Mouse (Mus musculus): ENCODE data around the gene Rora. TPM values are rescaled to one million over a fixed set of nuclear protein-coding genes. Genes with fewer than 3 reads are reported as not detected.

The Rora gene
- polyA plus RNA-seq, 1 experiment from 2014 or later: 9.4 TPM

DNA sequence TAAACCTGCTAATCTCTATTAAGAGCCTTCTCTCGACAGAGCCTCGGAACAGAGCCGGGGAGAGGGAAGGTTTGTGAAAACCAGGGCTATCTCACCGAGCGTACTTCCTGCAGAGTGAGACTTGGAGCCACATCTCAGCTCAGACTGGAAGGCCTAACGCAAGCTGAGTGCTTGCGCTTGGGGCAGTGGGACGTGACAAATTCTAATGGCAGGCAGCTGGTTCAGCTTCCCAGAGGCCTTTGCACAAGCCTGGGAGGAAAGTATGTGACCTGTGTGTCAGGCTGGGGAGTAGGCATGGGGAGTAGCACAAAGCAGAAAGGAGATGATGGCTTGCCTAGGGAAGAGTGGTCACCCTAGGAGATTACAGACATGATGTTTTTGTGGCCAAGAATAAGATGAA, 55.6 kb downstream of the Rora start:
- Histone ChIP-seq H3K9me3 (ENCODE audit: low read length) (no peaks in the 10 kb centered on the region), H3K36me3 (ENCODE audit: insufficient read depth, low read length) (no peaks in the 10 kb centered on the region), H3K4me2 (replicated peaks; ENCODE audit: low read depth, low read length) (no peak overlapping the region), H3K9ac (replicated peaks; ENCODE audit: low read length) (no peak overlapping the region), H3K27ac (ENCODE audit: low read length) (no peak overlapping the region), H3K27me3 (ENCODE audit: insufficient read depth, low read length) (no peaks in the 10 kb centered on the region), H3K4me3 (ENCODE audit: low read length) (no peak overlapping the region), H3K4me1 (ENCODE audit: insufficient read depth, low read length) (0 out of 2 replicates have a peak, but pooled peaks cover 3% of the 10 kb centered on the region)
- ATAC-seq (ENCODE audit: low FRiP score, low TSS enrichment): no peak
- 60% methylated on average over 8 of the region's 8 CpGs for WGBS

DNA sequence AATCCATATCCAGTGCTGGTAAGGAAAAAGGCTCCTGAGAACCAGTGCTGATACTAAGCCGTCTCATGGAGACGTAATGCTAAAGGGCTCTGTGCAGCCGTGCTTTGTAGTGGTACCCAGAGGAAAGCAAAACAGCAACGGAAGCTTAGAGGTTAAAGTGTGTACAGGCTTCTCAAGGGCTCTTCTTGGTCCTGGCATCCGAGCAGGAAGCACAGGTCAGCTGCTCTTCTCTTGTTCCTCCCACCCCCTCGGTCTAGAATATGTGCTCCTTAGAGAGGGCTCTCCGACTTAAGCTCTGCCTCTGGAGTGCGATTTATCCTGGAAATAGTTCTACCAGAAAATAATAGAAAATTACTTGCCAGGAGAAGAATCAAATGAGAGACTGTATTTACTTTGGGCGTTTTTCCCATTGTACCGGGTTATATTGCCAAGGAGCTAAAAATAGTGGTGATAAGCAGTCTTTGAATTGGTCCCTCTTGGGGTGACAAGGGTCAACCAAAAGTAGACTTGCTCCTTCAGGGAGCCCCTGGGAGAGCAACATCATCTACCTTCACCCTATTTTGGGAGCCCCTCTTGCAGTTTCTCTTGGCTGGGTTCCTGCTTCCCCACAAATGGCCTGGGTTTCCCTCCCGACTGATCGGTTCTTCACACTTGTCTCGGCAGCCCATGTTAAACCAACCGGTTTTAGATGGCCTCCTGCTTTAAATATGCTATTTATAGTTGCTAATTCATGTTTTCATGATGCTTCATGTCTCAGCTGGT, 57.5 kb downstream of the Rora start:
- 0 out of 2 replicates have a peak, but pooled peaks cover 3% of the 10 kb centered on the region for H3K4me1 ChIP-seq (ENCODE audit: insufficient read depth, low read length)
- H3K36me3 ChIP-seq (ENCODE audit: insufficient read depth, low read length): no peaks in the 10 kb centered on the region
- ATAC-seq (ENCODE audit: low FRiP score, low TSS enrichment): no peak
- no peaks in the 10 kb centered on the region for H3K9me3 ChIP-seq (ENCODE audit: low read length)
- no peak overlapping the region for H3K27ac ChIP-seq (ENCODE audit: low read length)
- 71% methylated on average over 14 of the region's 14 CpGs for WGBS
- H3K27me3 ChIP-seq (ENCODE audit: insufficient read depth, low read length): no peaks in the 10 kb centered on the region
- no peak overlapping the region for H3K9ac ChIP-seq (replicated peaks; ENCODE audit: low read length)
- no peak overlapping the region for H3K4me3 ChIP-seq (ENCODE audit: low read length)
- H3K4me2 ChIP-seq (replicated peaks; ENCODE audit: low read depth, low read length): no peak overlapping the region

DNA sequence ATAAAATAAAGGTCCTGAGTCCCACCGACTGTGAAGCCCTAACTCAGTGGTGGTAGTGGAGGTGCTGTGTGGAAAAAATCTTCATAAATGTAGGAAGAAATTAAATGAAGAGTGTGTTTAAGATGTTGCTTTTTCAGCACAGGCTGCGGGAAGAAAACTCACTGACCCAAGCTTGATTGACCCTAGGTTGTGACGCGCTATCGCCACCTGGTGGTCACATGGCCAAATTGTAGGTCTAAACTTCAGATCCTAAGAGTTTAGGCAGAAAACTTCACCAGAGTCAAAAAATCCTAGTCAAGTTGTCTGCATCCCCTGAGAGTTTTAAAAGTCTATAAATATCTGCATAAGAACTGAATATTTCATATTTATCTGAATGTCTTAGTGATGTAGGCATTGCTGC, 63.4 kb downstream of the Rora start:
- Histone ChIP-seq H3K27me3 (ENCODE audit: insufficient read depth, low read length) (no peaks in the 10 kb centered on the region), H3K36me3 (ENCODE audit: insufficient read depth, low read length) (no peaks in the 10 kb centered on the region), H3K27ac (ENCODE audit: low read length) (no peak overlapping the region), H3K9ac (replicated peaks; ENCODE audit: low read length) (no peak overlapping the region), H3K9me3 (ENCODE audit: low read length) (no peaks in the 10 kb centered on the region; the same call in 1 of the 2 replicates), H3K4me3 (ENCODE audit: low read length) (no peak overlapping the region), H3K4me1 (ENCODE audit: insufficient read depth, low read length) (no peaks in the 10 kb centered on the region), H3K4me2 (replicated peaks; ENCODE audit: low read depth, low read length) (no peak overlapping the region)
- no peak for ATAC-seq (ENCODE audit: low FRiP score, low TSS enrichment)
- WGBS: 25% methylated on average over 5 of the region's 5 CpGs

DNA sequence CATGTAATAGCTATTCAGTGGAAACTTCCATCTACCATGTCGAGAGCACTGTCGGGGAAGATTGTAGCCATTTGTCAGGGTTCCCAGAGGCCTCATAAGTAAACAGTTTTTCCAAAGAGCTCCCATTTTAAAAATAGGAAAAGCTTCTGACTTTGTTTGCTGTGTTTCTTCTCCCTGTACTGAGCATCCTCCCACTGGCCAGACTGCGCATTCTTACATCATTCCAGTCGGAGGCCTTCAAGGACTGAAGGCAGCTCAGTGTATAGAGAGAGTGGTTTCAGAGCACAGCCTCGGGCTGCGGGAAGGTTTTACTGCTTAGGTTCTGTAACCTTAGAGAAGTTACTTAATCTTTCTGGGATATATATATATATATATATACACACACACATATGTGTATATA, 64.8 kb downstream of the Rora start:
- 79% methylated on average over 6 of the region's 6 CpGs for WGBS
- ATAC-seq (ENCODE audit: low FRiP score, low TSS enrichment): no peak
- H3K36me3 ChIP-seq (ENCODE audit: insufficient read depth, low read length): no peaks in the 10 kb centered on the region
- no peak overlapping the region for H3K27ac ChIP-seq (ENCODE audit: low read length)
- no peak overlapping the region for H3K9ac ChIP-seq (replicated peaks; ENCODE audit: low read length)
- H3K27me3 ChIP-seq (ENCODE audit: insufficient read depth, low read length): no peaks in the 10 kb centered on the region
- no peak overlapping the region for H3K4me3 ChIP-seq (ENCODE audit: low read length)
- H3K4me1 ChIP-seq (ENCODE audit: insufficient read depth, low read length): no peaks in the 10 kb centered on the region
- H3K9me3 ChIP-seq (ENCODE audit: low read length): no peaks in the 10 kb centered on the region; the same call in 1 of the 2 replicates
- H3K4me2 ChIP-seq (replicated peaks; ENCODE audit: low read depth, low read length): no peak overlapping the region

DNA sequence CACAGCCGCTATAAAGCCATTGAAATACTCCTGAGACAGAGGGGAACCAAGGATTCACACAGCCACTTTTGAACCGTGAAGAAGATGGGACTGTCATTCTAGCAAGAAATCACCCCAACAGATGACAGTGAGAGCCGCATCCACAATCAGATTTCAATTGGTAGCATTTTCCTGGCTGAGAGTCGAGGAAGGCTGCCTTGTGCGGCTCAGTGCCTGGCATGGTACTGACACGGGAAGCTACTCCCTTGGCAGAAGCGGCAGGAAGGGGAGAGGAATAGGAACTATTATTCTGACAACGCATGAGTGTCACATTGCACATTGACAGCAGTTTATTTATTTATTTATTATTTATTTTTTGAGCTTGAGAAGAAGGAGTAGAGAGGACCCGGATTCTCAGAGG, 65.7 kb downstream of the Rora start:
- no peak overlapping the region for H3K9ac ChIP-seq (replicated peaks; ENCODE audit: low read length)
- H3K27me3 ChIP-seq (ENCODE audit: insufficient read depth, low read length): no peaks in the 10 kb centered on the region
- ATAC-seq (ENCODE audit: low FRiP score, low TSS enrichment): no peak
- no peaks in the 10 kb centered on the region for H3K36me3 ChIP-seq (ENCODE audit: insufficient read depth, low read length)
- no peaks in the 10 kb centered on the region for H3K4me1 ChIP-seq (ENCODE audit: insufficient read depth, low read length)
- WGBS: 86% methylated on average over 9 of the region's 9 CpGs
- H3K4me2 ChIP-seq (replicated peaks; ENCODE audit: low read depth, low read length): no peak overlapping the region
- no peak overlapping the region for H3K27ac ChIP-seq (ENCODE audit: low read length)
- H3K9me3 ChIP-seq (ENCODE audit: low read length): no peaks in the 10 kb centered on the region; the same call in 1 of the 2 replicates
- no peak overlapping the region for H3K4me3 ChIP-seq (ENCODE audit: low read length)

DNA sequence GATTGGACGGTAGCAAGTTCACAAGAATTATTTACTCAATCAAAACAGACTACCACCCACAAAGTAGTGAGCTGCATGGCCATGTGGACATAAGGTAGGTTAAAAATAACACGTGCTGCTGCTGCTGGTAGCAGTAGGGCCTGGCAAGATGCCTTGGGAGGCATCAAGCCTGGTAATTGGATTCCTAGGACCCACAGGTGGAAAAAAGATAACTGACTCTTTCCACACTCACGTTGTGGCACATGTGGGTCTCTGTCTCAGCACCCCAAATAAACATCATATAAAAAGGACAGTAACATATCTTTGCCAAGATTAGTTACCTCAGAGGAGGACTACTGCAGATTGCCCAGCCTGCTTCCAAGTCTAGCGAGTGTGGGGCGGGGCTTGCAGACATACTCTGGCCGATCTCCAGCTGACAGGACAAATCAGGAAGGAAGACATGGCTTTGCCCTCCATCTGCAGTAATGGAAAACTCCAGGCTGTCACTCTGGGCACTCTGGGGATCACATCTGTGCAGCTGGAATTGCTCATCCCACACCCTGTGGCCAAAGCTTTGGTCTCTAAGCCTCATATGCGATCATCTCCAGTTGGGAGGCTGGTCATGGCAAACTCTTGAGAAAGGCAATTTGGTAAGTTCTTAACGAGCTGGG, 71.2 kb downstream of the Rora start:
- Histone ChIP-seq H3K4me2 (replicated peaks; ENCODE audit: low read depth, low read length) (no peak overlapping the region), H3K9ac (replicated peaks; ENCODE audit: low read length) (no peak overlapping the region), H3K4me1 (ENCODE audit: insufficient read depth, low read length) (no peaks in the 10 kb centered on the region), H3K27ac (ENCODE audit: low read length) (no peak overlapping the region), H3K36me3 (ENCODE audit: insufficient read depth, low read length) (no peaks in the 10 kb centered on the region), H3K4me3 (ENCODE audit: low read length) (no peak overlapping the region), H3K27me3 (ENCODE audit: insufficient read depth, low read length) (no peaks in the 10 kb centered on the region), H3K9me3 (ENCODE audit: low read length) (no peaks in the 10 kb centered on the region)
- WGBS: 75% methylated on average over 8 of the region's 8 CpGs
- ATAC-seq (ENCODE audit: low FRiP score, low TSS enrichment): no peak

DNA sequence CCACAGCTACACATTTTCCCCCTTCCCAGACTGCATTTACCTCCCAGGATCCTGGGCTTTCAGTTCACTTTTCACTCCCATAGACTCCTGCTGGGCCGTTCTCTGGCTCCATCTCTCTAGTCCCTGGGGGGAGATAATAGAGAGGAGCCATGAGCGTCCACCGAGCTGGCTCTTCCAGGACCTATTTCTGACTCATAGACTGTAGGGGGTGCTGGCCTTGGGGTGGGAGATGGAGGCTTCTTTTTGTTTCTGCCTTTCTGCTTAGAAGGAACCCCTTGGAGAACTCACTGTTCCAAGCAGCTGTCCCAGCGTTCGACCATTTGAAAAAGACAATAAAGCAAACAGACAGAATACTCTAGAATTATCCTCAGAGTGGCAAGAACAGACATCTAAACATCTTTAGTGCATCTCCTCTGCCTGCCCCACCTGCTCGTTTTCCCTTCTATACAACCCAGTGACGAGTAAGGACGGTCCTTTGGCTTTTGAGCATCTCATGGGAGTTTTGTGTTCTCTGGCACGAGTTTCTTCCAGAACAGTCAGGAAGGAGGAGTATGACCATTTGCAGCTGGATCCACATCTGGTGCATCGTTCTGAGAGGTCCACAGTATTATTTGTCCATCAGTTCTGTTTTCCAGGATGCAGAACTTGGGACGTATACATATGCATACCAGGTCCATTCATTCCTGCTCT, 73.7 kb downstream of the Rora start:
- Histone ChIP-seq H3K4me3 (ENCODE audit: low read length) (no peak overlapping the region), H3K9me3 (ENCODE audit: low read length) (peaks cover 4% of the 10 kb centered on the region; the same call in 1 of the 2 replicates), H3K4me1 (ENCODE audit: insufficient read depth, low read length) (no peaks in the 10 kb centered on the region), H3K9ac (replicated peaks; ENCODE audit: low read length) (no peak overlapping the region), H3K36me3 (ENCODE audit: insufficient read depth, low read length) (no peaks in the 10 kb centered on the region), H3K4me2 (replicated peaks; ENCODE audit: low read depth, low read length) (no peak overlapping the region), H3K27ac (ENCODE audit: low read length) (no peak overlapping the region), H3K27me3 (ENCODE audit: insufficient read depth, low read length) (no peaks in the 10 kb centered on the region)
- ATAC-seq (ENCODE audit: low FRiP score, low TSS enrichment): no peak
- WGBS: 80% methylated on average over 11 of the region's 11 CpGs

DNA sequence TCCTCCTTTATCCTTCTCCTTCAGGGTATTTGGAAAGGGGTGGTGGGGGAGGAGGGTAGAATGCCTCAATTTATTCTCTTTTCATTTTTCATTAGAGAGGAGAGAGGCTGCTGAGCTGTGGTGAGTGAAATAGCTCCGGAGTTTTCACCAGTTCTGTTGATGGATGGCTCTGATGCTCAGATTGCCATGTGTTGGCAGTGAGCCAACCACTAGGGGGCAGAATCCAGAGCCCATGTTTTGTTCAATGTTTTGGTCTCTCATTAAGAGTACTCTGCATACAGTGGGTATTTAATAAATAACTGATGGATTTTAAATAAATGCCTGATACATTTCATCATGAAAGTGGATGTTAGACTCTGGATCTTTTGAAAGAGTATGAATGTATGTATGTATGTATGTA, 77.9 kb downstream of the Rora start:
- no peaks in the 10 kb centered on the region for H3K36me3 ChIP-seq (ENCODE audit: insufficient read depth, low read length)
- no peak for ATAC-seq (ENCODE audit: low FRiP score, low TSS enrichment)
- H3K4me3 ChIP-seq (ENCODE audit: low read length): no peak overlapping the region
- H3K27me3 ChIP-seq (ENCODE audit: insufficient read depth, low read length): no peaks in the 10 kb centered on the region
- H3K27ac ChIP-seq (ENCODE audit: low read length): no peak overlapping the region
- H3K4me2 ChIP-seq (replicated peaks; ENCODE audit: low read depth, low read length): no peak overlapping the region
- peaks cover 6% of the 10 kb centered on the region; the same call in 1 of the 2 replicates for H3K9me3 ChIP-seq (ENCODE audit: low read length)
- H3K9ac ChIP-seq (replicated peaks; ENCODE audit: low read length): no peak overlapping the region
- 87% methylated on average over 1 of the region's 1 CpGs for WGBS
- H3K4me1 ChIP-seq (ENCODE audit: insufficient read depth, low read length): no peaks in the 10 kb centered on the region

DNA sequence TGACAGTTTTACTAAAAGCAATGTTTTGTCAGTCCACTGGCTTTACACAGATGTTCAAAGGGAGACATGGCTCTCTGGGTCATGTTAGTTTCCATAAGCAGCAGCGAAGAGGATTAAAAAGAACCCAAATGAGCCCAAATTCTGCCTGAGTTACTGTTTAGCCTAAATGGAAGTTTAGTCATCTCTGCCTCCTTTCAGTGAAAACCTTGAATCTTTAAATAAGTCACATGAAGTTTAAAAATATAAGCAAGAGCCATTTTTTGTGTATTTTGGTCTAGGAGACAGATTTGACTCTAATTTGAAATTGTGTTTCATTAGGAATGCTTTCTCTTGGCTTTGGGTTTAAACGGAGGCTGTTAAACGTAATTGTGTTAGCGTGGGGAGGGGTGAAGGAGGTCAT, 79.3 kb downstream of the Rora start:
- no peaks in the 10 kb centered on the region for H3K36me3 ChIP-seq (ENCODE audit: insufficient read depth, low read length)
- no peak for ATAC-seq (ENCODE audit: low FRiP score, low TSS enrichment)
- H3K9ac ChIP-seq (replicated peaks; ENCODE audit: low read length): no peak overlapping the region
- H3K4me3 ChIP-seq (ENCODE audit: low read length): no peak overlapping the region
- no peaks in the 10 kb centered on the region for H3K27me3 ChIP-seq (ENCODE audit: insufficient read depth, low read length)
- peaks cover 6% of the 10 kb centered on the region; the same call in 1 of the 2 replicates for H3K9me3 ChIP-seq (ENCODE audit: low read length)
- H3K27ac ChIP-seq (ENCODE audit: low read length): no peak overlapping the region
- WGBS: 91% methylated on average over 4 of the region's 4 CpGs
- no peaks in the 10 kb centered on the region for H3K4me1 ChIP-seq (ENCODE audit: insufficient read depth, low read length)
- H3K4me2 ChIP-seq (replicated peaks; ENCODE audit: low read depth, low read length): no peak overlapping the region

DNA sequence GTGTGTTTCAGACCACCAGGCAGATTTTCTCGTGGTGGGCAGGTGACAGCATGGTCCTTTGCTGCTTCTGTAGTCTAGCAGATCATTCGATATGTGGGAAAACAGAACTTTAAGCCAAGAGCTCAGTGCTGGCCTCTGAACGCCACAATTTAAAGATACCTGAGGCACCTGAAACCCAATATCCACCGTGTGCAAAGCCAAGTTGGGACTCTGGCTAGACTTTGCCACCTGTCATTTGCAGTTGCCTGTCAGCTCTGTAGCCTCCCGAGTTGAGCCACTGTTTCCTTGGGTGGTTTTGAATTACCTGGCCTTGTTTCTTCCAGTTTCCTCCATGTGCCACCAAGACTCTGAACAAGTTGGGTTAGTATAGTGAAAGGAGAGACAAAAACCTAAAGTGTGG, 82.3 kb downstream of the Rora start:
- Histone ChIP-seq H3K27me3 (ENCODE audit: insufficient read depth, low read length) (no peaks in the 10 kb centered on the region), H3K4me3 (ENCODE audit: low read length) (no peak overlapping the region), H3K9ac (replicated peaks; ENCODE audit: low read length) (no peak overlapping the region), H3K27ac (ENCODE audit: low read length) (no peak overlapping the region), H3K9me3 (ENCODE audit: low read length) (peaks cover 6% of the 10 kb centered on the region; the same call in 1 of the 2 replicates), H3K36me3 (ENCODE audit: insufficient read depth, low read length) (no peaks in the 10 kb centered on the region), H3K4me1 (ENCODE audit: insufficient read depth, low read length) (no peaks in the 10 kb centered on the region), H3K4me2 (replicated peaks; ENCODE audit: low read depth, low read length) (no peak overlapping the region)
- 66% methylated on average over 5 of the region's 5 CpGs for whole genome bisulfite sequencing
- no peak for ATAC-seq (ENCODE audit: low FRiP score, low TSS enrichment)

Data from kidney, embryonic 16.5 days (tissue).